Mouse (Mus musculus) liver, postnatal 0 days (tissue): ENCODE data around the gene Dpm1. TPM values are rescaled to one million over a fixed set of nuclear protein-coding genes. Genes with fewer than 3 reads are reported as not detected.
A peak's percentile ranks its signal among the peaks of the same experiment; 100 is the strongest.

ENCODE experiments used
- ATAC-seq: fragments of 200-750 bp; cut with Nextera tagmentation; 2 replicates; pipeline ENCODE4 v1.8.0; 2017; ENCODE audit warnings: mild to moderate bottlenecking, moderate library complexity
- DNase-seq: peaks from one replicate; pipeline ENCODE4 v3.0.0-alpha.2; 2016
- H3K27ac ChIP-seq: fragments of 300-500 bp; sonication (generic); 2 replicates; pipeline ENCODE4 v1.5.1; 2014; ENCODE audit warnings: antibody characterized with exemption, moderate library complexity, mild to moderate bottlenecking, low read depth
- H3K27me3 ChIP-seq: fragments of 300-500 bp; sonication (generic); 2 replicates; pipeline ENCODE4 v1.6.1; 2014; ENCODE audit warnings: low read length, control low read depth, mixed read lengths; ENCODE audit not compliant: insufficient read depth
- H3K36me3 ChIP-seq: fragments of 300-500 bp; sonication (generic); replicated peaks from 2 replicates; pipeline ENCODE4 v1.6.1; 2014; ENCODE audit warnings: mild to moderate bottlenecking, control low read depth, low read length, moderate library complexity, mixed read lengths; ENCODE audit not compliant: insufficient read depth
- H3K4me1 ChIP-seq: fragments of 300-500 bp; sonication (generic); 2 replicates; pipeline ENCODE4 v1.6.1; 2014; ENCODE audit warnings: antibody characterized with exemption, mild to moderate bottlenecking, control low read depth; ENCODE audit not compliant: insufficient read depth
- H3K4me2 ChIP-seq: fragments of 300-500 bp; sonication (generic); 2 replicates; pipeline ENCODE4 v1.6.1; 2014; ENCODE audit warnings: low read depth, mild to moderate bottlenecking, low read length, moderate library complexity, mixed read lengths
- H3K4me3 ChIP-seq: fragments of 300-500 bp; sonication (generic); 2 replicates; pipeline ENCODE4 v1.5.1; 2014; ENCODE audit warnings: low read depth, low read length
- H3K9ac ChIP-seq: fragments of 300-500 bp; sonication (generic); replicated peaks from 2 replicates; pipeline ENCODE4 v1.6.1; 2014; ENCODE audit warnings: mild to moderate bottlenecking, moderate library complexity
- H3K9me3 ChIP-seq: fragments of 300-500 bp; sonication (generic); 2 replicates; pipeline ENCODE4 v1.6.1; 2016; ENCODE audit warnings: mild to moderate bottlenecking, control low read depth, low read length, mixed read lengths
- CTCF ChIP-seq: sonication (generic); IDR thresholded peaks from 2 replicates; pipeline ENCODE4 v1.5.1; 2016; ENCODE audit warnings: antibody characterized with exemption, low read depth
- EP300 ChIP-seq: IDR thresholded peaks from 2 replicates; pipeline ENCODE4 v1.6.1; 2016; ENCODE audit warnings: antibody characterized with exemption, low read depth, mild to moderate bottlenecking
- WGBS: fragments of 180-500 bp; shearing (Covaris S2); extraction: QIAGEN DNeasy Blood & Tissue Kit; methylation state at CpG from one replicate; pipeline ENCODE4 v1.1.7; 2014; ENCODE audit not compliant: insufficient replicate concordance; 5-methylcytosine and 5-hydroxymethylcytosine counted together
- polyA plus RNA-seq: library from polyadenylated mRNA; unstranded; fragments of >200 nt; fragmentation: Nextera tagmentation; extraction: Ambion mirVana; gene quantifications from 2 replicates; pipeline ENCODE4 v1.2.1, GENCODE M21; 2015

Dpm1 gene
- polyA plus RNA-seq, 1 experiment from 2014 or later: 87.3 TPM

DNA sequence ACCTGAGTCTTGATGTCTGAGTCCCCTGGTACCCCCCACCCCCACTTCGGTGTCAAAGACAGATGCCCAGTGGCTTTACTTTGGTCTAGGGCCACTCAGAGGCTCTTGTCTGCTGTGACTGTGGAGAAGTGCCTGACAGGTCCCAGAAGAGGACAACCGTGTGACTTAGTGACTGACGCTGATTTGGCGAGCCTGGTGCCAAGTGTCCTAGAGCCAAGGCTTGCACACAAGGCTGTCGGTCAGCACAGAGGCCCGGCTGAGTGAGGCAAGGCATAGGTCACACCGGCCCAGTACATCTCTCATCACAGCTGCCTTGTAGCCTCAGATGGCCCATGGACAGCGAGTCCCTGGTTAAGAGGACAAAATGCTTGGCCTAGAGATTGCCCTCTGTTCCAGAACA lies 28.7 kb upstream of the Dpm1 start:
- H3K27me3 ChIP-seq: peaks cover 9% of the 10 kb centered on the region; the same call in 1 of the 2 replicates

DNA sequence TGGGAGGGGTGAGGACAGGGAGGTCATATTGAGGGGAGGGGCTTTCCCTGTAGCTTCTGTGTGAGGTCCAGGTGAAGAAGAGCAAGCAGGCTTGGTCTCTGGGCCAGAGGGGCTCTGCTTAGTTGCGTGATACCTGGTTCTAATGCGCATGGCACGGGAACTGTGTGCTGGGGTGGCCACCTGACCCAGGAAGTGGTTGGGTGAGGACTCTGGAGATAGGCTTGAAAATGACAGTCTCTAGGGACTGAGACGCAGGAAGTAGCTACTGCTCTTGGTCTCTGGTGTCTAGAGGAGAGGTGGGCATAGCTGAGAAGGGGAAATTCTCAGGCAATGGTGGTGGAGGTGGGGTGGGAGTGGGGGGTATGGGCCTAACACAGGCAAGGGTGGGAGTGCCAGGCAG lies 26.8 kb upstream of the Dpm1 start:
- TF ChIP-seq CTCF (no peak), EP300 (no peak)
- no peak for DNase-seq
- no peak overlapping the region for H3K4me2 ChIP-seq
- ATAC-seq: no peak
- H3K27ac ChIP-seq: no peak overlapping the region
- H3K9me3 ChIP-seq: no peaks in the 10 kb centered on the region
- H3K4me1 ChIP-seq: no peaks in the 10 kb centered on the region
- 66% methylated on average over 4 of the region's 4 CpGs for WGBS
- no peaks in the 10 kb centered on the region; the same call in 1 of the 2 replicates for H3K27me3 ChIP-seq
- no peaks in the 10 kb centered on the region for H3K36me3 ChIP-seq
- H3K9ac ChIP-seq: no peak overlapping the region
- H3K4me3 ChIP-seq: no peak overlapping the region

More for the DNA sequence above, 28.7 kb upstream of the Dpm1 start:
- TF ChIP-seq CTCF: no peak
- no peak for TF ChIP-seq EP300
- Histone ChIP-seq H3K4me3 (no peak overlapping the region), H3K4me1 (no peaks in the 10 kb centered on the region), H3K27ac (no peak overlapping the region), H3K4me2 (no peak overlapping the region), H3K36me3 (no peaks in the 10 kb centered on the region), H3K9ac (no peak overlapping the region), H3K9me3 (no peaks in the 10 kb centered on the region)
- ATAC-seq: no peak
- WGBS: 77% methylated on average over 8 of the region's 8 CpGs
- DNase-seq: no peak

DNA sequence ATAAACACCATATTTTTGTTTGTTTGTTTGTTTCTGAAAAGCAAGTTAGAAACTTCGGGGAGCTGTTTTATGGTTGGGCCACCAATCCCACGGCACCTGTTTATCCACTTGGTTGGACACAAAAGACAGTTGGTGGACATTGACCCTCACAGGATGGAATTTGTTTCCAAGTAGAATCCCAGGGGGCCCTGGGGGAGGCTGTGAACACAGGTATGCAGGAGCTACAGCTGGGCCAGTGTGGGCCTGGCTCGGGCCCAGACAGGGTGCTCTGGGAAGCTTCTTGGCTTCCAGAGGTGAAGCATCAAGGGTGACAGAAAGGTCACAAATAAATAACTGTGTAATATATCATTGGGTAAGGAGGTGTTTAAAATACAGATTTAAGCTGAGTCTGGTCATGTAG lies 26.1 kb upstream of the Dpm1 start:
- no peaks in the 10 kb centered on the region for H3K27me3 ChIP-seq
- TF ChIP-seq CTCF: no peak
- TF ChIP-seq EP300: no peak
- H3K9me3 ChIP-seq: no peaks in the 10 kb centered on the region
- no peak overlapping the region for H3K9ac ChIP-seq
- WGBS: 70% methylated on average over 3 of the region's 3 CpGs
- no peaks in the 10 kb centered on the region for H3K4me1 ChIP-seq
- no peak overlapping the region for H3K4me2 ChIP-seq
- H3K36me3 ChIP-seq: no peaks in the 10 kb centered on the region
- H3K4me3 ChIP-seq: no peak overlapping the region
- no peak for DNase-seq
- no peak overlapping the region for H3K27ac ChIP-seq
- no peak for ATAC-seq

DNA sequence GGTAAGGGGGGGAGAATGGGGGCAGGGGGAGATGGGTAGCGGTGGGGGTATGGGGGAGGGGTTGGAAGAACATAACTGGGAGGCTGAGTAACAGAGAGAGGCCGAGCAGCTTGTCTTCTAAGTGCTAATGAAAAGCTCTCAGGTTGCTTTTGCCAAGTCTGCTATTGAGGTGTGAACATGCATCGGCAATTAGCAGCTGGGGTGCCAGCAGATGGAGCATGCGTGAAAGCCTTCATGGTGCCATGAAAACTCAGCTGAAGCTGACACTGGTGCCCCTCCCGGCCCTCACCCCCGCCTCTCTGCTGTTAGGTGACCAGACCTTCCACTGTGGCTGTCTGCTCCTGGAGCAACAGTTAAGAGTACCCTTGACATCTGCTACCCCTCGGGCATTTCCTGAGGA lies 23.4 kb upstream of the Dpm1 start:
- TF ChIP-seq EP300 (no peak), CTCF (no peak)
- Histone ChIP-seq H3K27ac (no peak overlapping the region), H3K9me3 (no peaks in the 10 kb centered on the region), H3K4me2 (no peak overlapping the region), H3K27me3 (0 out of 2 replicates have a peak, but pooled peaks cover 4% of the 10 kb centered on the region), H3K4me1 (no peaks in the 10 kb centered on the region), H3K4me3 (no peak overlapping the region), H3K36me3 (no peaks in the 10 kb centered on the region), H3K9ac (no peak overlapping the region)
- ATAC-seq: no peak
- no peak for DNase-seq
- 21% methylated on average over 7 of the region's 7 CpGs for WGBS

DNA sequence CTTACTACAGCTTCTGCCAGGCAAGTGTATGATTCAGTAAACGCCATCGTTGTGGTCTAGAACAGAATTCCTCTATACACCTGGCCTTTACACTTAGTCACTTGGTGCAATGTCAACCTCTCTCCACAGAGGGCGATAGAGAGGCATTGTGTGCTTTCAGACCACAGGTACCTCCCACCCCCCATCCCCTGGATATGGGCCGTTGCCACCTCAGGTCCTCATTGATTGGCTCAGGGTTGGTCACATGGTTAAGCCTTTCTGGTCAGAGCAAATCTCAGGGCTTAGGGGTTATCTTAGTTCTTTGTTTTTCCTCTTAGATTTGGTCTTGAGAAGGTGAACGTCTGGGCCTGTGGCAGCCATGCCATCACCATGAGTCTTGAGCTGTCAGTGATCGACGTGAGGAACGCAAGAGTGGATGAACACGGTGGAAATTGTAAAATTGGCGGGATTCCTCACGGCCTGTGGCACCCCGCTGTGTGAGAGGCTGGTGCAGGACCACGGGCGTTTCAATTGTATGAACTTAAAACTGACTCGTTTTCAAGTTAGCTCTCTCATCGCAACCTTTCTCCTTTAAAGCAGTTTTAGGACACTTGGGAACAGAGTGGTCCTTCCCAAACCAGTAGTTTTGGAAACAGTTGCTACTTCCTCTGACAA lies 22.4 kb upstream of the Dpm1 start:
- Histone ChIP-seq H3K4me1 (no peaks in the 10 kb centered on the region), H3K36me3 (no peaks in the 10 kb centered on the region), H3K4me3 (no peak overlapping the region), H3K27ac (no peak overlapping the region), H3K9me3 (no peaks in the 10 kb centered on the region), H3K4me2 (no peak overlapping the region), H3K27me3 (0 out of 2 replicates have a peak, but pooled peaks cover 4% of the 10 kb centered on the region), H3K9ac (no peak overlapping the region)
- DNase-seq (peak; percentile 55), ATAC-seq (peak; percentile 40; the same call in 1 of the 2 replicates)
- TF ChIP-seq EP300: no peak
- peak; percentile 74 for TF ChIP-seq CTCF
- WGBS: 16% methylated on average over 16 of the region's 16 CpGs

DNA sequence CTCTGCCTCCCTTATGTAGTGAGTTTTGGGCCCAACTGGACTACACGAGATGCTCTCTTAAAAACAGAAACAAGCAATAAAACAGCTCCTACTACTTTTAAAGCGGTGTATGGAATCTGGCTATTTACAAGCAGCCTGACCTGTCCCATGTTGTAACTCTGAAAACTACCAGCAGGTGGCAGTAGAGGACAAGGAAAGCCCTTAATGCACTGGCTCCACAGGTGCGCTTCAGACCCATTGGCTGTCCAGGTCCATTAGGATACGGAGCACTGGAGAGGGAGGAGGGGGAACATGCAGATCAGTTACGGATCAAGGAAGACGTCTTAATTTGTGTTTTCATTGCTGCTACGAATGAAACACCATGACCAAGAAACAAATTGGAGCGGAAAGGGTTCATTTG lies 19.9 kb upstream of the Dpm1 start:
- WGBS: 18% methylated on average over 8 of the region's 8 CpGs
- peak; percentile 51; the same call in 1 of the 2 replicates for ATAC-seq
- Histone ChIP-seq H3K9ac (no peak overlapping the region), H3K4me1 (no peaks in the 10 kb centered on the region), H3K36me3 (no peaks in the 10 kb centered on the region), H3K9me3 (no peaks in the 10 kb centered on the region), H3K4me3 (no peak overlapping the region), H3K4me2 (no peak overlapping the region), H3K27me3 (0 out of 2 replicates have a peak, but pooled peaks cover 4% of the 10 kb centered on the region), H3K27ac (no peak overlapping the region)
- peak; percentile 87 for DNase-seq
- no peak for TF ChIP-seq EP300
- peak; percentile 95 for TF ChIP-seq CTCF
